Mouse (Mus musculus) layer of hippocampus, postnatal 10 days (tissue): ENCODE results near the gene Rmnd5a. TPM values are rescaled to one million over a fixed set of nuclear protein-coding genes. Genes with fewer than 3 reads are reported as not detected.

Source experiments
- DNase-seq, 2 experiments: peaks; one replicate each; pipeline ENCODE4 v3.0.0; 2021; ENCODE audit warnings: low spot score in 2 of 2
- total RNA-seq, 2 experiments: library from RNA; stranded (reverse); gene quantifications; 2 replicates each; pipeline ENCODE4 v1.2.3; 2021

Gene Rmnd5a
- total RNA-seq, 2 experiments from 2014 or later, result 69.4 to 74.7 TPM

GRCm38 (mm10) chr6:71372041-71372720, 68.3 kb downstream of the Rmnd5a start:
- no peak for DNase-seq

- no peak for DNase-seq
Measured at GRCm38 (mm10) chr6:71371085-71371605, 69.3 kb downstream of the Rmnd5a start.

- no peak for DNase-seq
Measured at GRCm38 (mm10) chr6:71369416-71369815, 71.0 kb downstream of the Rmnd5a start.

GRCm38 (mm10) chr6:71363995-71364394, 76.4 kb downstream of the Rmnd5a start:
- DNase-seq, result no peak

- no peak for DNase-seq
Measured at GRCm38 (mm10) chr6:71361156-71361670, 79.2 kb downstream of the Rmnd5a start.

- no peak for DNase-seq
Measured at GRCm38 (mm10) chr6:71360751-71361150, 79.7 kb downstream of the Rmnd5a start.

- DNase-seq, result no peak
Measured at GRCm38 (mm10) chr6:71360221-71360620, 80.2 kb downstream of the Rmnd5a start.

GRCm38 (mm10) chr6:71357493-71357892, 82.9 kb downstream of the Rmnd5a start:
- no peak for DNase-seq

GRCm38 (mm10) chr6:71353722-71354121, 86.7 kb downstream of the Rmnd5a start:
- DNase-seq, result no peak

- DNase-seq, result no peak
Measured at GRCm38 (mm10) chr6:71352866-71353427, 87.5 kb downstream of the Rmnd5a start.

GRCm38 (mm10) chr6:71352201-71352600, 88.2 kb downstream of the Rmnd5a start:
- no peak for DNase-seq

GRCm38 (mm10) chr6:71351201-71351600, 89.2 kb downstream of the Rmnd5a start:
- DNase-seq, result no peak

- DNase-seq, result no peak
Measured at GRCm38 (mm10) chr6:71348006-71348405, 92.4 kb downstream of the Rmnd5a start.

- DNase-seq, result no peak
Measured at GRCm38 (mm10) chr6:71341179-71341578, 99.3 kb downstream of the Rmnd5a start.

GRCm38 (mm10) chr6:71339351-71339750, 101.1 kb downstream of the Rmnd5a start:
- DNase-seq, result no peak

GRCm38 (mm10) chr6:71338941-71339340, 101.5 kb downstream of the Rmnd5a start:
- DNase-seq, result no peak

Other genes with a start within 250 kb of the Rmnd5a start
- not detected for gene Fabp1, start 240.8 kb downstream of the Rmnd5a start, total RNA-seq
- gene Krcc1, start 169.0 kb downstream of the Rmnd5a start, total RNA-seq, result 10 to 100 TPM; 17.8 to 18.8 TPM
- gene Smyd1, start 118.4 kb downstream of the Rmnd5a start, total RNA-seq, result 1 to 10 TPM in 1 of 2 experiments, under 1 TPM in 1; 0.91 to 1.6 TPM
- not detected for gene Cd8b1, start 117.8 kb downstream of the Rmnd5a start, total RNA-seq
- gene Cd8a, start 67.2 kb downstream of the Rmnd5a start, total RNA-seq, result not detected
- 10 to 100 TPM; 48.5 to 52.0 TPM for gene Rnf103, start 53.3 kb upstream of the Rmnd5a start, total RNA-seq
- 10 to 100 TPM; 78.2 to 78.8 TPM for gene Chmp3, start 103.2 kb upstream of the Rmnd5a start, total RNA-seq
- gene Kdm3a, start 192.4 kb upstream of the Rmnd5a start, total RNA-seq, result 10 to 100 TPM; 34.6 to 38.9 TPM